Mouse (Mus musculus) mouse trophoblast stem cell (cell line): Measurements from ENCODE around the gene Olfr1378.

Source experiments
- in situ Hi-C, 2 experiments: fragments of 300-500 bp; cut with MseI, MboI; formaldehyde crosslinking; loops; 2 replicates in 1 of 2; 3 replicates in 1 of 2; pipeline ENCODE4 v1.15.1; 2025

Gene Olfr1378

DNA sequence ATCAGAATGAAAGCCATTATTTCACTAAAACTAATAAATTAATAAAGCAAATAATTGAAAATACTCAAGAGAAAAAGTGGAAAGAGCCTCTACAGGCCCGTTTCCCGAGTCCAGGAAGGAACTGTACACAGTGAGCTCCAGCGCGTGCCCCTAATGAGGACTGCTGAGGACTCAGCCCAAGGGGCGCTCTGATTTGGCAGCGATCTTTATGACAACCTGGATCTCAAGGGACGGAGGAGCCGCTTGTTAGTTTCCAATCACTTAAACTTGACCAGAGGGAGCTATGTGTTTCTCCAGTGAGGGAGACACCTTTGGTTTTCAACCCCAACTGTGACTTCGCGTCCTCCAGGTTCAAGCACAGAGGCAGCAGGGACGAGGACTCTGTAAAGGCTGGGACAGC is at the start of gene Olfr1378:
TSS of gene Olfr1378 (plus strand) at position 301 of the 400 bp plus-strand sequence.
- in situ Hi-C loops: no loop called here

DNA sequence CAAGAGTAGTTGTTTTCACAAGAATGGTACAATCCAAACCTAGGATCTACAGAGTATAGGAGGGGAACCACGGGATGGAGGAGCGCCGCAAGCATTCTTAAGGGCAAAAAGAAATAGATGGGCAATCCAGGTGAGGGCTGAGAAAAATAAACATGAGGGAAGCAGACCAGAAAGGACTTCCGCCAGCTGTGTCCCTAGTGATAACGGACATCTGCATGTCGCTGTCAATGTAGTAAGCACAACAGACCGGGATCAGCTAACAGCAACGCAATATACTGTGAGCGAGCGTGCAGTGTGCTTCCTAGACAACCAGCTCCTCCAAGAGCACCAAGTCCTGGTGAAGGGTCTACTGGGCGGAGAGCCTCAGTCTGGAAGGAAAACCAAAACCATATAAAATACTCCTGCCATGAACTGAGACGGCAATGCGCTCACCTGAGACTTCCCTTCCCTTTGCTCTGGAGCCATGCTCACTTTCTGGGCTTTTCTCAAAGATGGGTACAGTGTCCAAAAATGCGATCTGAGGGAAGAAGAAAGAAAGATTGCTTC is 35.8 kb upstream of the Olfr1378 start:
- in situ Hi-C loops: no loop called here

GRCm38 (mm10) chr11:50931021-50931420 is 35.3 kb upstream of the Olfr1378 start:
- in situ Hi-C loops: no loop called here

GRCm38 (mm10) chr11:50931451-50931866 is 34.9 kb upstream of the Olfr1378 start, which contains the start of gene Zfp354b:
Zfp354b (minus strand) TSS chr11:50931633.
- in situ Hi-C loops: no loop called here

DNA sequence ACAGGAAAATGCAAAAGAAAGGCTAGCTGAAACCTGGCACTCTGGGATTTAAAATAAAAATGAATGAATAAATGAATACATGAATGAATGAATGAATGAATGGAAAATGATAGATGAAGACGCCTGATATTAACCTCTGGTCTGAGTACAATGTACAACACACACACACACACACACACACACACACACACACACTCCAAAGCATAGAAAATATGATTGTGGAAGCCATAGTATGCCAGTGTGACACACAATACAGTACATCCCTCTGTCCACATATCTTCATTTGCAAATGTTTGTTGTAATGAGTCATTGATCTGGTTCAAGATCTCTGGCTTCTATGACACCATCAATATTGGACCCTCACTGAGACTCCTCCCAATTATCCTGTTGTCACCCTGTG is 34.3 kb upstream of the Olfr1378 start:
- in situ Hi-C loops: no loop called here

GRCm38 (mm10) chr11:50938435-50938834 is 27.9 kb upstream of the Olfr1378 start:
- in situ Hi-C loops: no loop called here

DNA sequence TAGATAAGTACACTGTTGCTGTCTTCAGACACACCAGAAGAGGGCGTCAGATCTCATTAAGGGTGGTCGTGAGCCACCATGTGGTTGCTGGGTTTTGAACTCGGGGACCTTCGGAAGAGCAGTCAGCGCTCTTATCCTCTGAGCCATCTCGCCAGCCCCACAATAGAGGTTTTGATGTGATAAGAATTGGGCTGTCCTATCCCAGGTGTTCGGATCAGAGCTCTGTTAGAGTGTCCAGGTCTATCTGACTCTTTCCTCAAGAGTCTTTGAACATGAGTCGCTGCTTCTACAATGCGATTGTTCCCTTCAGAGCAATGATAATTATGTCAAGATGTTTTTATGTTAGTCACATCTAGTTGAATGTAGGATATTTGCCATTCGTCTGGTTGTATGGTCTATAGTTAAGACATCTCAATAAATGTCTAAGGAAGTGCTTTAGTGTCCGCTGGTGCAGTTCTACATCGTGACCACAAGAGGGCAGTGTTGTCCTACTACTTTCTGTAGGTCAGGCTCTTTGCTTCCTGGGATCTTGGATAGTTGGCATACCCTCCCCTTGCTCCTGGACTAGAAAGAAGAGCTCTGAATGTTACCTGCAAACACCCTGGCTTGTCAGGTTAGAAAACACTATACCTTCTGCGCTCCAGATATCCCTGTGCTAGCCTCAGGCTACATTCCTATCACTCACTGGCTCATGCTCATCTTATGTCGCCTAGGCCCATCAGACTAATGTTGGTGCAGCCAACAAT is 26.5 kb upstream of the Olfr1378 start:
- in situ Hi-C loops: loop anchor here (5.0 kb wide), 1 partner anchor 93 kb away; no protein-coding TSS in a partner anchor

GRCm38 (mm10) chr11:50942386-50942785 is 23.9 kb upstream of the Olfr1378 start:
- in situ Hi-C loops: loop anchor here (5.0 kb wide), 1 partner anchor 90 kb away; no protein-coding TSS in a partner anchor

- in situ Hi-C loops: loop anchor here (5.0 kb wide), 1 partner anchor 89 kb away; no protein-coding TSS in a partner anchor
Observed at GRCm38 (mm10) chr11:50943506-50943905, 22.8 kb upstream of the Olfr1378 start, which contains the start of gene 4933414I15Rik. 4933414I15Rik (minus strand) TSS chr11:50943765.

- in situ Hi-C loops: no loop called here
Observed at GRCm38 (mm10) chr11:50952290-50952689, 14.0 kb upstream of the Olfr1378 start.

GRCm38 (mm10) chr11:50953665-50954064 is 12.7 kb upstream of the Olfr1378 start, which contains the start of gene Prop1:
Prop1 (minus strand) TSS chr11:50953765.
- in situ Hi-C loops: no loop called here

GRCm38 (mm10) chr11:50964886-50965285 is 1.4 kb upstream of the Olfr1378 start:
- in situ Hi-C loops: no loop called here

- in situ Hi-C loops: no loop called here
Observed at GRCm38 (mm10) chr11:50977216-50977615, 10.9 kb downstream of the Olfr1378 start.

GRCm38 (mm10) chr11:50981667-50982066 is 15.3 kb downstream of the Olfr1378 start, which contains the start of gene Olfr1377:
Olfr1377 (plus strand) TSS chr11:50981967.
- in situ Hi-C loops: no loop called here

DNA sequence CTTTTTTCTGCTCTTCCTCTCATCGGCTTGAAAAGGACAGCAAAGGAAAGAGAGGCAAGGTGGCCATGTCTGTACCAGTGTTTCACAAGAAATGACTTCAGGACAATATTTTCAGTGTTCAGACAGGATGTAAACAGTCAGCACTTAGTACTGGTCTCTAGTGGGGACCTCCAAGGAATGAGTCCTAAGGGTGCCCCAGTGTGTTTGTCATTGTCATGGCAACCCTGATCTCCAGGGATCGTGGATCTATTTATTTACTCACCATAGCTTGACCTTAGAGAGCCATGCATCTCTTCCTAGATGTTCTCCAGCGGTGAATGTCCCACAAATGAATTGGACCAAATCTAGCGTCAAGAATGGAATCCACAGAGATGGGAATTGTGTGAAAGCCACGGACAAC is 37.0 kb downstream of the Olfr1378 start, which contains the start of gene Olfr51:
TSS of gene Olfr51 (plus strand) at position 301 of the 400 bp plus-strand sequence.
- in situ Hi-C loops: no loop called here

DNA sequence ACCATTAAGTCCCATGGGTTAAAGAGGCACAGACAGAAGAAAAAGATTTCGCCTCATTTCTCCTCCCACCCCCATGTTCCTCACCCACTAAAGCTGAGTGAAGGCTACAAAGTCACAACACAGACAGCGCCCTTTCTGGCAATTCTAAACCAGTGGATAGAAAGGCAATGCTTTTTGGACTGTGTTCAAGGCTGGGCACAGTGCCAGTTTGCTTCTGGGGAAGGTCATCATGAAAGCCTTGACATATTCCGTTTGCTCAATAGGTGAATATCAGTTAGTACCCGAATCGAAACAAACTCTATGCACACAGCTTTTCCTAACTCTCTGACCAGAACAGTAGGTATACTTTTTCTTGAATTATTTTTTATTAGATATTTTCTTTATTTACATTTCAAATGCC is 45.5 kb downstream of the Olfr1378 start:
- in situ Hi-C loops: no loop called here

- in situ Hi-C loops: no loop called here
Observed at GRCm38 (mm10) chr11:51013936-51014335, 47.6 kb downstream of the Olfr1378 start, which contains the start of gene Olfr54. Olfr54 (plus strand) TSS chr11:51014236.

DNA sequence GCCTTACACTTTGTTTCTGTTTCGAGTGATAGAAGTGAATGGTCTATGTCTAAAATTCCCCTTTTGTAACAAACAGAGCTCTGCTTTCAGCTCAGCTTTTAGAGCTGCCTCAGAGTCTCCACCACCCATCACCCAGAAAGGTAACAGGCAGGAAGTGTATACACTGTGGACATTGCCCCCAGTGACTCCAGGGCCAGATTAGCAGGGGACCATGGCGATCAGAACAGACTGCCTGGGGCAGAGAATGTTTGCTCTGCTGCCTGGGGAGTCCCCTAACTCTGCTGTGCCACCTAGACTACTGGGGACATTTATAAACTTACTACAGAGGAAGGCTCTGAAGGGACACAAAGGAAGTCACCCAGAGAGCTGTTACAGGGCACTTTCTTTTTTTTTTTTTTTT is 50.0 kb downstream of the Olfr1378 start:
- in situ Hi-C loops: no loop called here
